Mouse (Mus musculus): ENCODE data around the gene Doc2b. TPM values are rescaled to one million over a fixed set of nuclear protein-coding genes. Genes with fewer than 3 reads are reported as not detected.

Doc2b gene
- polyA plus RNA-seq, 1 experiment = 0.31 TPM

DNA sequence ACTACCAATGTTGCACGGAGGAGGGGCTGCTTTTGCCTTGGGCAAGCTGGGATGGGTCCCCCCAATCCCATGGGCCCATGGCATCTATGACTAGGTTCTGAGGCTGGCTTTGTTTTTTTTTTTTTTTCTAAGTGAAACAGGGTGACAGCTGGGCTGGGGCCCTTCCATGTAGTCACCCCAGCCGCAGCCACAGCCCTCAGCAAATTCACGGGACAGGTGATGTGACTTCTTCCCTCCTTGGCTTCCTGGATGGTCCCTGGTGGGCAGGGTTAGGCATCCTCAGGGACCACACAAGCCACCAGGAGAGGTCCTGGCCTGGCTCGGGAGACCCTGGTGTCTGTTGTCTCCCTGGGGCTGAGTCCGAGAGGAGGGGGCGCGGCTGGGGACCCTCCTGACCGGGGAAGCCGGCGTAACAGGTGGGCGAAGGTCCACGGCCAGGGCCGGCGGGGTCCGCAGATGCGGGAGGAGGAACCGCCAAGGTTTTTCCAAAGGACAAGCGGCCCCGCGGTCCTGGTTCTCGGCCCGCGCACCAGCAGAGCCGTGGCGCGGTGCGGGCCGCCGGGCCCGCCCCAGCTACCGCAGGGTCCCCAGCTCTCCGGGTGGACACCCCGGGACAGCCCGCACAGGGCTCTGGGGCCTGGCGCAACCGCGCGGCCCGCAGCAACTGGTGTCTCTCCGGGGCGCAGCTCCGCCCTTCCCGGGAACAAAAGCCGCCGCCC is 1.1 kb downstream of the Doc2b start:
- DNase-seq (ENCODE audit: low read depth, low spot score) = no peak
- WGBS = 21% methylated on average over 36 of the region's 45 CpGs

DNA sequence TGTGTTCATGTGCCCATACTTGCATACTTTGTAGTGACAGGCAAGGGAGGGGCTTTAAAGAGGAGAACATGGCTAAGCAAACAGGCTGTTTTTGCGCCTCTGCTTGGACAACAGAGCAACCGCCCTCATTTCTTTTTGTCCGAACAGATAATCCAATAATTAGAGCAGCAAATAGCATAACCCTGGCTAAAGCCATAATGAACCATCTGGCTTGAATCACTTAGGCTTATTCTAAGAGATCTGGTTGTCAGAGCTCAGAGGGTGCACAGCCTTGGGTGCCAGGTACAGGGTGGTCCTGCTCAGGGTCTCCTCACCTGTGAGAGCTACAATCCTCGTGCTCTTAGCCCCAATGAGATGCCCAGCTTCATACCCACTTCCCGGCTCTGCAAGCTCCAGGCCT is 2.5 kb downstream of the Doc2b start:
- no peak for DNase-seq (ENCODE audit: low read depth, low spot score)
- WGBS = 76% methylated on average over 5 of the region's 5 CpGs

DNA sequence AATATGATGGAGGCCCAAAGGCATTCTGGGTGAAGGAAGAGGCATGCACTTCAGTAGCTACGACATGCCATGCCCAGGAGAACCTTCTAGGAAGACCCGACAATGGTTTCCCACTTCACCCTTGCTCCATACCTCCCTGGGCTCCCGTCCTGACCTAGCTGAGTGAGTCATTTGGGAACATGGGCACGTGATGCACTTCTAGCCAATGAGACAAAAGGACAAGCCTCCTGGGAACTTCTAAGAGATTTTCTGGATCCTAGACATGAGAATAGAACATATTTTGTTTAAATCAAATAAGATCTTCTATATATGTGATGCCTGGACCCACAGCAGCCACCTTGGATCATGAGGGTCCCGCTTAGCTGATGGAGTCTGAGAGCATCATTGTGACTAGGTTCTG is 3.3 kb downstream of the Doc2b start:
- DNase-seq (ENCODE audit: low read depth, low spot score) = no peak
- 69% methylated on average over 5 of the region's 5 CpGs for WGBS

GRCm38 (mm10) chr11:75785897-75786296 is 10.0 kb downstream of the Doc2b start:
- 66% methylated on average over 8 of the region's 8 CpGs for WGBS
- no peak for DNase-seq (ENCODE audit: low read depth, low spot score)

- DNase-seq (ENCODE audit: low read depth, low spot score) = no peak
- WGBS = 84% methylated on average over 5 of the region's 5 CpGs
Observed at GRCm38 (mm10) chr11:75783799-75784198, 12.1 kb downstream of the Doc2b start.

DNA sequence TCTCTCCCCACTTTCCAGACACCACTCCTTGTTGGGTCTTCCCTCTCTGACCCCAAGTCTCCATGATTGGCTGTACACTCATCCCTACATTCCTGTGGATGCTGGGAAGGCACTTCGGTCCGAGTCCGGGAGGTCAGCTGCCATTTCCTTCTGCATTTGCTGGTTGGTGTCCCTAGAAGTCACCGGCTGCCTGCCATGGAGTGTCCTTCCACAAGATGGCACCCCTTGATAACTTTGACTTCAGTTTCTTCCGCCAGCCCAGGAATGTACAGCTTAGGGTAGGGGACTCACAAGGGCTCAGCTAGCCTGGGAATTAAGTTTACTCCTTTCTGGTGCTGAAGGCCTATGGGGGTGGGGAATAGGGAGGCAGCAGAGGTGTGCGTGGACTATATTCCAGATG is 13.9 kb downstream of the Doc2b start:
- 14% methylated on average over 6 of the region's 6 CpGs for WGBS
- no peak for DNase-seq (ENCODE audit: low read depth, low spot score)

GRCm38 (mm10) chr11:75775919-75776318 is 19.9 kb downstream of the Doc2b start:
- WGBS = 86% methylated on average over 1 of the region's 1 CpGs
- no peak for DNase-seq (ENCODE audit: low read depth, low spot score)

DNA sequence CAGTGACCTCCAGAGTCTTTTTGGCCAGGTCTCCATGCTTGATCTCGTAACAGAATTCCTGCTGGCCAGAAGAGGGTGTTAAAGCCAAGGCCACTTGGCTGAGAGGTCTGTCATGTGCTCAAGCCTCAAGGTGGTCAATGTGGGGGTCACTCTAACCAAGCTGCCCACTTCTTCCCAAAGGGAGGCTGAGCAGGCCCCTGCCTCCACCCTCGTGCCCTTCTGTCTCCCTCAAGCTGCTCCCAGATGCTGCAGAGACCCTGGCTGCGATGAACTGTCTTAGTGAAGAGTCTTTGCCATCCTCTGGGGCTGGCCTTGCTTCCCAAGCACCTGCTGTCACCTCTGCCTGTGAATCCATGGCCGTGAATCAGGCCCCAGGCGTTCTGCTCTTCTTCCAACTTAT is 23.3 kb downstream of the Doc2b start:
- no peak for DNase-seq (ENCODE audit: low read depth, low spot score)
- WGBS = 82% methylated on average over 5 of the region's 5 CpGs

- peak; percentile 45 for DNase-seq (ENCODE audit: low read depth, low spot score)
- WGBS = under 1% methylated on average over 23 of the region's 23 CpGs
Observed at GRCm38 (mm10) chr11:75769206-75769605, 26.6 kb downstream of the Doc2b start.

DNA sequence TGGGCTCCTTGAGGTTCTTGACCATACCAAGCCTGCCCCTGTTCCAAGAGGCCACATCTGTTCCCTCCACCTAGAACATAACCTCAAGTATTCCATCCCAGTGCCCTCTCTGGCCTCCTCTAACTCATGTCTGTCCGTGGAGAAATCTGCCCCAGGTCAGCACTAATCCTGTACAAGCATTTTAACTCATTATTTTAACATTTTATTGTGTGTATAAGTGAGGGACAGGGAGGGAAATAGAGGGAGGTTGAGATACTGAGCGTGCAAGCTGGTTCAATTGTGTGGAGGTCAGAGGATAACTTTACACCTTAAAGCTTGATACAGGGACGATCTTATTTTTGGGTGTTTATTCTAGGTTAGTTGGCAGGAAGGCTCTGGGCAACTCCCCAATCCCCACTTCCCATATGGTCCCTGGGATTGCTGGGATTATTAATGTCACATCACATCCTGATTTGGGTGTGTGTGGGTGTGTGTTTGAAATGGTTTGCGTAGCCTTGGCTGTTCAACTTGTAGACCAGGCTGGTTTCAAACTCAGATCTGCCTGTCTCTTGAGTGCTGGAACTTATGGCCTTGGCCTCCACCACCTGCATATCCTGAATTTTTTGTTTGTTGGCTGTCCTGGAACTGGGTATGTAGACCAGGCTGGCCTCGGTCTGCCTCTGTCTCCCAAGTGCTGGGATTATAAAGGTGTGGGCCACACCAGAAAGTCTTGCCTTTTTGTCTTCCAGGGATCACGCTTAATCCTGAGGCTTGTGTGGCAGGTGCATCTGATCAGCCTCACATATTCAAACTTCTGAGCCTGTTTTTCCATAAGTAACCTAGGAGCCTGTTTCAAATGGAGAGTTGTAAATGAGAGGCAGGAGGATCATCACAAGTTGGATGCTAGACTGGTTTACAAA is 27.5 kb downstream of the Doc2b start:
- WGBS = 40% methylated on average over 6 of the region's 6 CpGs
- DNase-seq (ENCODE audit: low read depth, low spot score) = no peak

GRCm38 (mm10) chr11:75767014-75767413 is 28.8 kb downstream of the Doc2b start:
- DNase-seq (ENCODE audit: low read depth, low spot score) = no peak
- WGBS = 51% methylated on average over 2 of the region's 2 CpGs

DNA sequence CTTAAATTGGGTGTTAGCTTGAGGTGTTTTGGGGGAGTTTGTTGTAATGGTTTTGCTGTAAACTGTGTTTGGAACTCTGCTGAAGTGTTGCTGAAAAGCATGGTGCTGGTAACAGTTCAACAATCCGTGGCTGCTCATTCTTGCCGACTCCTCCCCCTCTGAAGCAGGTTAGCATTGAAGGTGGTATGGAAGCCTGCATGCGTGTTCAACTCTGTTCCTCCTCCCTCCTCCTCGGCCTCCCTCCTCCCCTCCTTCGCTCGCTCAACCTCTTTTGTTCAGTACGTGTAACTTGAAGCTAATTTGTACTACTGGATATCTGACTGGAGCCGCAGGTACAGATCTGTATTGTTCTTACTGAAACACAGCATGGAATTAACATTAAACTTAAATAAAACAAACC is 30.7 kb downstream of the Doc2b start:
- WGBS = 77% methylated on average over 8 of the region's 8 CpGs
- DNase-seq (ENCODE audit: low read depth, low spot score) = no peak

DNA sequence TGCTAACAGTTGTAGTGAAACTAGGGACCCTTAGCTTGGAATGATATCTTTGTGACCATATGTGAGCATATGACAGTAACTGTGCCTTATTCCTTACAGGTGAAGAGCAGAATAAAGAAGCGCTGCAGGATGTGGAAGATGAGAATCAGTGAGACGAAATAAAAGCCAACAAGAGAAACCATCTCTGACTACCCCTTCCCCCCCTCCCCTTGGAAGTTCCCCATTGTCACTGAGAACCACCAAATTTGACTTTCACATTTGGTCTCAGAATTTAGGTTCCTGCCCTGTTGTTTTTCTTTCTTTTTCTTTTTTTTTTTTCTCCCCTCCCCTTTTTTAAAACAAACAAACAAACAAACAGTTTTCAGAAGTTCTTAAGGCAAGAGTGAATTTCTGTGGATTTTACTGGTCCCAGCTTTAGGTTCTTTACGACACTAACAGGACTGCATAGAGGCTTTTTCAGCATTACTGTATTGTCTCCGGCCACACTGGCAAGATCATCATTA is 31.3 kb downstream of the Doc2b start:
- no peak for DNase-seq (ENCODE audit: low read depth, low spot score)
- WGBS = 78% methylated on average over 4 of the region's 4 CpGs

- 29% methylated on average over 2 of the region's 2 CpGs for WGBS
- no peak for DNase-seq (ENCODE audit: low read depth, low spot score)
Observed at GRCm38 (mm10) chr11:75762708-75763107, 33.1 kb downstream of the Doc2b start.

- WGBS = 84% methylated on average over 5 of the region's 5 CpGs
- DNase-seq (ENCODE audit: low read depth, low spot score) = no peak
Observed at GRCm38 (mm10) chr11:75760785-75761184, 35.1 kb downstream of the Doc2b start.

DNA sequence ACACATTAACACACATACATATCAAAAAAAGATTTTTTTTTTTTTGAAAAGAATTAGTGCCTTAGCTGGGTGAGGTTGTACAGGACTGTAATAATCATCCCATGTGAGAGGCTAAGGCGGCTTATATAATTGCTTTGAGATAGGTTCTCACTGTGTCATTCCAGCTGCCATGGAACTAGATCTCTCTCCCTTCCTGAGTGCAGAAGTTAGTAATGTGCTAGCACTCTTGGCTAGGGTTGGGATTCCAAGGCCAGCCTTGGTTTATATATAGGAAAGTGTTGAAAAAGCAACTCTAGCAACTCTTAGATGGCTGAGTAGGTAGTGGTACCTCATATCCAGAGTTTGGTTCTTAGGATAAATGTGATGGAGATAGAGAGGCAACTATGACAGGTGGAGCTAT is 37.3 kb downstream of the Doc2b start:
- 87% methylated on average over 1 of the region's 1 CpGs for WGBS
- DNase-seq (ENCODE audit: low read depth, low spot score) = no peak

GRCm38 (mm10) chr11:75756687-75757086 is 39.2 kb downstream of the Doc2b start:
- WGBS = 75% methylated on average over 8 of the region's 8 CpGs
- no peak for DNase-seq (ENCODE audit: low read depth, low spot score)

GRCm38 (mm10) chr11:75751082-75751481 is 44.8 kb downstream of the Doc2b start:
- 58% methylated on average over 4 of the region's 4 CpGs for WGBS
- DNase-seq (ENCODE audit: low read depth, low spot score) = no peak

DNA sequence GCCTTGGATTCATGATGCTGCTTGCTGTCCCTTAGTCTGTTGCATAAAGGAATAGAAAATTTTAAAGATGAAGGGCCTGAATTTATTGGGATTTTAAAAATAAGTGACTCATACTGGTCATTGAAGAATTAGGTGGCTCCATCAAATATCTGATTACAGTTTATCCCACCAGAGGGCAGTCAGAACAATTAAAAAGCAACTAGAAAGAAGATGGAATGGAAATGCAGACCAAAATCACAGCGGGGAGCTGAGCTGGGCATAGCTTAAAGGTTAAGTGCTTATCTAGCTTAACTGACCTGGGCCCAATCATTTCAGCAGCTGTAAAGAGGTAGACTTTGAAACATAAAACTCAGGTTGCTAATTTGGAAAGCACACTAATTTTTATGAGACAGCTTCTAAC is 45.3 kb downstream of the Doc2b start:
- WGBS = 41% methylated on average over 1 of the region's 1 CpGs
- no peak for DNase-seq (ENCODE audit: low read depth, low spot score)

GRCm38 (mm10) chr11:75744761-75745160 is 51.1 kb downstream of the Doc2b start:
- WGBS = 93% methylated on average over 3 of the region's 3 CpGs

DNA sequence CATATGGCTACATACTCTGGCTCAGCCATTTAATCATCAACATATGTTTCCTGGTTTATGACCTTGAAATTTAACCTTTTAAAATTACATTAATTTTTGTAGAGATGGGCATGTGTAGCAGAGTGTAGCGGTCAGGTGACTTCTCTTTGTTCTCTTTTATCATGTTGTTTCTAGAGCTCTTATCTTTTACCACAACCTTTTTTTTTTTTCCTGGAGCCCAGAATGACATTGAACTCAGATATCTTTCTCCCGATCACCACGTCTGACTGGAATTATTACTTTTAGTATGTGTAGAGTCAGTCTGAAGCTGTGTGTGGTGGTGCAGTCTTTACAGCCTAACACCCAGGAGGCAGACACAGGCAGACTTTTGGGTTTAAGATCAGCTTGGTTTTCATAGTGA is 54.2 kb downstream of the Doc2b start:
- WGBS = 33% methylated on average over 3 of the region's 3 CpGs
- no peak for DNase-seq (ENCODE audit: low read depth, low spot score)

More at GRCm38 (mm10) chr11:75744761-75745160, 51.1 kb downstream of the Doc2b start:
- DNase-seq (ENCODE audit: low read depth, low spot score) = no peak

Measured in large intestine, adult 2 months (tissue).